Mouse (Mus musculus) testis, adult 2 months (tissue): ENCODE measurements around the gene Olfr1423.

Experiments
- CTCF ChIP-seq: fragments of 200-500 bp; IDR thresholded peaks from 2 replicates; pipeline ENCODE4 v1.5.1; 2012; ENCODE audit warnings: low read depth, mild to moderate bottlenecking, inconsistent platforms, low read length, moderate library complexity; ENCODE audit not compliant: control insufficient read depth, insufficient read depth, insufficient replicate concordance
- POLR2A ChIP-seq: fragments of 200-500 bp; IDR thresholded peaks from 2 replicates; pipeline ENCODE4 v1.6.1; 2012; ENCODE audit warnings: low read depth, mild to moderate bottlenecking, inconsistent platforms, low read length, moderate library complexity; ENCODE audit not compliant: control insufficient read depth

DNA sequence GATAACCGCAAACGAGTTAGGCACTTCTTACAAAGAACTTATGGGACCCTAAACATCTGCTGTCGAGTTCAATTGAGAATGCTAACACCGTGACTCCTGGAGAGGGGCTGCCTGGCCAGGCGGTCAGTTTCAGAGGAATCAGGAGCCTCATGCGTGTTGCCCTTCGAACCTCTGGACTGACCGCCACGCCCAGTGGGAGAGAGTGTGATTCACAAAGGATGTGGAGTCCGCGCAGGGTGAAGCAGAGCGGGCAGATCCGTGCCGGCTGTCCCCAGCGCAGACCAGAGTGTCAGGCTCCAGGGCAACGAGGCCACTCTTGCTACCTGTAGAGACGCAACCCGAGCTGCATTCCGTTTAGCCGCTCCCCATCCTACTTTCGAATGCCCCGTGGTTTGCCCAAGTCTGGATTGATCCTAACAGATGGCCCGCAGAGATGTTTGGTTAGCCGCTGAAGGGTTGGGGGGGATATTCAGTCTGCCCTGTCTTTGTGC is 30.8 kb downstream of the Olfr1423 start:
- TF ChIP-seq CTCF, result no peak
- TF ChIP-seq POLR2A, result 0 out of 2 replicates have a peak, but pooled peaks have one; percentile 39
